Mouse (Mus musculus) hindbrain, embryonic 13.5 days (tissue): ENCODE measurements around the gene Ambra1. TPM values are rescaled to one million over a fixed set of nuclear protein-coding genes. Genes with fewer than 3 reads are reported as not detected.
A peak's percentile ranks its signal among the peaks of the same experiment; 100 is the strongest.

Source experiments
- ATAC-seq: fragments of 200-750 bp; cut with Nextera tagmentation; 2 replicates; pipeline ENCODE4 v1.8.0; 2017; ENCODE audit warnings: moderate TSS enrichment; ENCODE audit not compliant: low FRiP score
- H3K27ac ChIP-seq: fragments of 300-500 bp; sonication (generic); 2 replicates; pipeline ENCODE4 v1.5.1; 2015; ENCODE audit warnings: inconsistent platforms, mild to moderate bottlenecking, moderate library complexity
- H3K27me3 ChIP-seq: fragments of 300-500 bp; sonication (generic); 2 replicates; pipeline ENCODE4 v1.6.1; 2015; ENCODE audit warnings: mild to moderate bottlenecking, inconsistent platforms
- H3K36me3 ChIP-seq: fragments of 300-500 bp; sonication (generic); 2 replicates; pipeline ENCODE4 v1.6.1; 2015; ENCODE audit warnings: mild to moderate bottlenecking, inconsistent platforms
- H3K4me1 ChIP-seq: fragments of 300-500 bp; sonication (generic); replicated peaks from 2 replicates; pipeline ENCODE4 v1.6.1; 2015; ENCODE audit warnings: inconsistent platforms
- H3K4me2 ChIP-seq: fragments of 300-500 bp; sonication (generic); 2 replicates; pipeline ENCODE4 v1.6.1; 2015; ENCODE audit warnings: inconsistent platforms, mild to moderate bottlenecking, moderate library complexity
- H3K4me3 ChIP-seq: fragments of 300-500 bp; sonication (generic); 2 replicates; pipeline ENCODE4 v1.5.1; 2015; ENCODE audit warnings: mild to moderate bottlenecking, inconsistent platforms
- H3K9ac ChIP-seq: fragments of 300-500 bp; sonication (generic); 2 replicates; pipeline ENCODE4 v1.6.1; 2015; ENCODE audit warnings: mild to moderate bottlenecking, inconsistent platforms
- H3K9me3 ChIP-seq: fragments of 300-500 bp; sonication (generic); 2 replicates; pipeline ENCODE4 v1.6.1; 2016; ENCODE audit warnings: inconsistent platforms
- WGBS: fragments of 180-500 bp; shearing (Covaris S2); methylation state at CpG from one replicate; pipeline ENCODE4 v1.1.7; 2015; 5-methylcytosine and 5-hydroxymethylcytosine counted together
- polyA plus RNA-seq: library from polyadenylated mRNA; unstranded; fragments of >200 nt; fragmentation: Nextera tagmentation; extraction: Ambion mirVana; gene quantifications from 2 replicates; pipeline ENCODE4 v1.2.1, GENCODE M21; 2015

The Ambra1 gene
- polyA plus RNA-seq = 21.8 and 24.4 TPM in 2 replicates

GRCm38 (mm10) chr2:91729971-91730821 lies at the start of gene Ambra1:
Gene Ambra1 (plus strand): TSS chr2:91730134.
- Histone ChIP-seq H3K9ac (peak within 1 kb of the TSS; percentile 97), H3K4me1 (peaks cover 8% of the 10 kb centered on the region; the same call in 1 of the 2 replicates), H3K4me3 (peak within 1 kb of the TSS; percentile 100), H3K27ac (peak within 1 kb of the TSS; percentile 94), H3K4me2 (peak within 1 kb of the TSS; percentile 61), H3K9me3 (no peaks in the 10 kb centered on the region), H3K27me3 (peaks cover 10% of the 10 kb centered on the region; the same call in 1 of the 2 replicates), H3K36me3 (no peaks in the 10 kb centered on the region; the same call in 1 of the 2 replicates)
- peak; percentile 91 for ATAC-seq
- under 1% methylated on average over 68 of the region's 68 CpGs for WGBS

DNA sequence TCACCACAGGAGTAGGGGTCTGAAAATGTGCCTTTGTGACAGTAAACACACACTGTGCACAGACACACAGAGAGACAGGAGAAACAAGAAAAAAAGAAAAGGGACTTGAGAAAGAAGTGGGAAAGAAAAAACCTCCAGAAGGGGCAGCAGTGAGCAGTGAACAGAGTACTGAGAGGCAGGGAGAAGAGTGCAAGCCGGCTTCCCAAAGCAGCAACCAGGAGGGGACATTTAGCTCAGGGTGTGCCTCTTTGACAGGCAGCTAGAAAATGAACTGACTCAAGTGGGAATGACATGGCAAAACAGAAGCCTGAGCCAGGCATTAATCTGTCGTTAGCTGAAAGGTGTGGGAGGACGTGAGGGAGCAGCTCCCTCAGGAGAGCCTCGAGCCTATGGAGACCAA lies 47.1 kb upstream of the Ambra1 start:
- Histone ChIP-seq H3K36me3 (peaks cover 92% of the 10 kb centered on the region), H3K4me1 (no peaks in the 10 kb centered on the region), H3K27me3 (no peaks in the 10 kb centered on the region), H3K4me2 (no peak overlapping the region), H3K9me3 (no peaks in the 10 kb centered on the region), H3K9ac (no peak overlapping the region), H3K4me3 (no peak overlapping the region), H3K27ac (no peak overlapping the region)
- WGBS = 62% methylated on average over 4 of the region's 4 CpGs
- no peak for ATAC-seq

- Histone ChIP-seq H3K4me3 (no peak overlapping the region), H3K36me3 (peaks cover 89% of the 10 kb centered on the region)
These were observed 46.0 kb upstream of the Ambra1 start for GRCm38 (mm10) chr2:91683919-91684318.

DNA sequence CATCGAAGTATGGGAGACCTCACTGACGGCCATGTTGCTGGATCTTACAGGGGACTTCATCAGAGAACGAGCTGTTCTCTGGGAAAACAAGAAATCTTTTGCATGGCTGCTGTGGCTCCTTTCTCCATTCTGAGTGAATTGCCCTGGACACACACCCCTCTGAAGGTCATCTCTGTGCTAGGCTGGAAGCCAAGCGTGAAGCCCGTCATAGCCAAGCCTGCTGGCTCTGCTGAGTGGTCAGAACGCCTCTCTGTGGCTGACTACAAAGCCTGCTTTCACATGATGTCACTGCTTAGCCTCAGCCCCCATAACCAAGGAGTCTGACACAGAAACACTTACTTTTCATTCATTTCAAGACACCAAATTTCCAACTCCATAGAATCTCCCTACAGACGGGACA lies 40.5 kb upstream of the Ambra1 start:
- H3K36me3 ChIP-seq = peaks cover 75% of the 10 kb centered on the region
- H3K4me3 ChIP-seq = no peak overlapping the region
- H3K9ac ChIP-seq = no peak overlapping the region
- no peaks in the 10 kb centered on the region for H3K4me1 ChIP-seq
- H3K27ac ChIP-seq = no peak overlapping the region
- H3K27me3 ChIP-seq = no peaks in the 10 kb centered on the region
- WGBS = 87% methylated on average over 7 of the region's 7 CpGs
- H3K9me3 ChIP-seq = no peaks in the 10 kb centered on the region
- ATAC-seq = no peak
- no peak overlapping the region for H3K4me2 ChIP-seq

More at GRCm38 (mm10) chr2:91683919-91684318, 46.0 kb upstream of the Ambra1 start:
- H3K4me2 ChIP-seq = no peak overlapping the region
- 76% methylated on average over 8 of the region's 8 CpGs for WGBS
- no peaks in the 10 kb centered on the region for H3K4me1 ChIP-seq
- H3K9ac ChIP-seq = no peak overlapping the region
- no peaks in the 10 kb centered on the region for H3K27me3 ChIP-seq
- ATAC-seq = no peak
- H3K9me3 ChIP-seq = no peaks in the 10 kb centered on the region
- no peak overlapping the region for H3K27ac ChIP-seq

DNA sequence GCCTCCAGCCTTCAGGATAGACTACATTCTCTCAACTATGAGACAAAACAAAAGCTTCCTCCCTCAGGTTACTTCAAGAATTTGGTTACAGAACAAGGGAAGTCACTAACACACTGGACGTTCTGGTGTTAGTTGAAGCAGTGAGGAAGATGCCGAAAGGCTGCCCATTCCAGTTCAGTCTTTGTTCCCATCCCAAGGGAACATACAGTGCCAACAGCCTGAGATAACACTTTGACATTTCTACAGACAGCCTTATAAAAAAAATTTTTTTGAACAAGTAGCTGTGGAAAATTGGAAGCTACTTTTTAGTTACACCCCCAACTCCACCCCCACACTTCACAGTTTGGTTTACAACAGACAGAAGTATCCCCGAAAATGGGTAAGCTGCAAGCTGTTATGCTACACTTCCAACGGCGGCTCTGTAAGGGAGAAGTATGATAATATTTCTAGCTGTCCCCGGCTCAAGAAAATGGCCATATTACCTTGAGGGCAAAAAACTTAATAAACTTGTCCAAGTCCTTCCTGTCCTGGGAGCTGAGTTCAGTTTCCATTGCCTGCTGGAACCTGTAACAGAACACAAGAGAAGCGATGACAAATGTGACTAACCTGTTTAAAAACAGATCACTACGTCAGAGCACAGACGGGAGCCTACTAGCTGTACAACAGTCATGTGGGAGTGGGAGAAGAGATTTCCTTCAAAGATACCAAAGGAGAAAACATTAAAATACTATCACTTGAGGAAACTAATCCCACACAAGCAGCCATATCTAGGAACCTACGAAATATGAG lies 34.3 kb upstream of the Ambra1 start:
- 94% methylated on average over 10 of the region's 10 CpGs for WGBS
- Histone ChIP-seq H3K27me3 (no peaks in the 10 kb centered on the region), H3K4me1 (no peaks in the 10 kb centered on the region), H3K9ac (no peak overlapping the region), H3K27ac (no peak overlapping the region), H3K4me2 (no peak overlapping the region), H3K36me3 (peaks cover 37% of the 10 kb centered on the region), H3K4me3 (no peak overlapping the region), H3K9me3 (no peaks in the 10 kb centered on the region)
- no peak for ATAC-seq

- ATAC-seq = no peak
- Histone ChIP-seq H3K9ac (no peak overlapping the region), H3K9me3 (no peaks in the 10 kb centered on the region), H3K27me3 (no peaks in the 10 kb centered on the region), H3K4me2 (no peak overlapping the region), H3K36me3 (peaks cover 35% of the 10 kb centered on the region), H3K4me1 (no peaks in the 10 kb centered on the region), H3K27ac (no peak overlapping the region), H3K4me3 (no peak overlapping the region)
- WGBS = 91% methylated on average over 1 of the region's 1 CpGs
These were observed 33.7 kb upstream of the Ambra1 start for GRCm38 (mm10) chr2:91696225-91696590.

GRCm38 (mm10) chr2:91699225-91699624 lies 30.7 kb upstream of the Ambra1 start:
- Histone ChIP-seq H3K27ac (no peak overlapping the region), H3K36me3 (peaks cover 16% of the 10 kb centered on the region), H3K4me2 (no peak overlapping the region), H3K4me1 (no peaks in the 10 kb centered on the region), H3K9me3 (no peaks in the 10 kb centered on the region), H3K27me3 (no peaks in the 10 kb centered on the region), H3K9ac (no peak overlapping the region), H3K4me3 (no peak overlapping the region)
- 81% methylated on average over 1 of the region's 1 CpGs for WGBS
- ATAC-seq = no peak

GRCm38 (mm10) chr2:91701366-91701765 lies 28.6 kb upstream of the Ambra1 start:
- ATAC-seq = no peak
- no peaks in the 10 kb centered on the region for H3K27me3 ChIP-seq
- no peak overlapping the region for H3K4me3 ChIP-seq
- WGBS = 97% methylated on average over 2 of the region's 2 CpGs
- no peak overlapping the region for H3K27ac ChIP-seq
- H3K4me1 ChIP-seq = no peaks in the 10 kb centered on the region
- no peak overlapping the region for H3K9ac ChIP-seq
- no peak overlapping the region for H3K4me2 ChIP-seq
- no peaks in the 10 kb centered on the region for H3K36me3 ChIP-seq
- no peaks in the 10 kb centered on the region for H3K9me3 ChIP-seq

- WGBS = 85% methylated on average over 6 of the region's 6 CpGs
- Histone ChIP-seq H3K9me3 (no peaks in the 10 kb centered on the region), H3K27me3 (no peaks in the 10 kb centered on the region), H3K4me3 (no peak overlapping the region), H3K4me2 (no peak overlapping the region), H3K27ac (no peak overlapping the region), H3K9ac (no peak overlapping the region), H3K4me1 (peaks cover 11% of the 10 kb centered on the region), H3K36me3 (no peaks in the 10 kb centered on the region)
- no peak for ATAC-seq
These were observed 24.2 kb upstream of the Ambra1 start for GRCm38 (mm10) chr2:91705736-91706135.

DNA sequence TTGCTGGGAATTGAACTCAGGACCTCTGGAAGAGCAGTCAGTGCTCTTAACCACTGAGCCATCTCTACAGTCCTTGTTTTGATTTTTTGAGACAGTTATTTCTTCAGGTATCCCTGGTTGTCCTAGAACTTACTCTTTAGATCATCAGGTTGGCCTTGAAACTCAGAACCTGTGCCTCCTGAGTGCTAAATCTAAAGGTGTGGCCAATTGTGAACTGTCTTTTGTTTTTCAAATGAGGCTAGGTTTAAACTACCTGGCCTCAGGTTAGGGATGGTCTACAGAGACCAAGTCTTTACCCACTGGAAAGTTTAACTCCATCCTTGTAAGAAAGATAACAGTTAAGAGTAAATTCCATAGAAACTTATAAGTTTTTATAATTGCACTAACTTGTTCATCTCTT lies 23.5 kb upstream of the Ambra1 start:
- no peak for ATAC-seq
- Histone ChIP-seq H3K36me3 (no peaks in the 10 kb centered on the region), H3K9ac (no peak overlapping the region), H3K4me2 (no peak overlapping the region), H3K9me3 (no peaks in the 10 kb centered on the region), H3K27me3 (no peaks in the 10 kb centered on the region), H3K4me3 (no peak overlapping the region), H3K27ac (no peak overlapping the region), H3K4me1 (peaks cover 14% of the 10 kb centered on the region)

DNA sequence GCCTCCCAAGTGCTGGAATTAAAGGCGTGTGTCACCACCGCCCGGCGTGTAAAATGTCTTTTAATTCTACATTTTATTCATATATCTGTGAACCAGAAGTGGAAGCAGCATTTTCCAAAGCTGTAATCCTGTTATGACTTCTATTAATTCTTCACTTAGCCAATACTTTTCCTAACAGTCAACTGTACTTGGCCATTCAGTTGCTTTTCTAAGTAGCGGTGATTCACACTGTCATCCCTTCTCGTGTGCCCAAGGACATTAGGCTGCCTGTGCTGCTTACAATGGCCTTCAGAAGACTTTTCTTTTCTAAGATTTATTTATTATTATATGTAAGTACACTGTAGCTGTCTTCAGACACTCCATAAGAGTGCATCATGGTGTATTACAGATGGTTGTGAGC lies 21.6 kb upstream of the Ambra1 start:
- Histone ChIP-seq H3K36me3 (no peaks in the 10 kb centered on the region), H3K4me1 (peaks cover 26% of the 10 kb centered on the region), H3K4me2 (no peak overlapping the region), H3K4me3 (no peak overlapping the region), H3K27ac (no peak overlapping the region), H3K27me3 (no peaks in the 10 kb centered on the region), H3K9me3 (no peaks in the 10 kb centered on the region), H3K9ac (no peak overlapping the region)
- WGBS = 96% methylated on average over 6 of the region's 6 CpGs
- no peak for ATAC-seq
